Mouse (Mus musculus) ES-CJ7 (cell line): ENCODE measurements around the gene Syt1.

Source experiments
- DNase-seq: peaks from one replicate; pipeline ENCODE4 v3.0.0; 2011; ENCODE audit warnings: low read depth, low spot score

Gene Syt1

GRCm38 (mm10) chr10:108448421-108448820 lies 562.4 kb downstream of the Syt1 start:
- no peak for DNase-seq
